Mouse (Mus musculus) adrenal gland, adult 18-20 months (tissue): Measurements from ENCODE around the gene 1700029J07Rik. TPM values are rescaled to one million over a fixed set of nuclear protein-coding genes. Genes with fewer than 3 reads are reported as not detected.

Experiments
- DNase-seq, 2 experiments: peaks; one replicate each; pipeline ENCODE4 v3.0.0; 2021 to 2022; ENCODE audit warnings: low spot score in 2 of 2
- total RNA-seq, 2 experiments: library from RNA; stranded (reverse); gene quantifications; 1 replicate in 1 of 2; 2 replicates in 1 of 2; pipeline ENCODE4 v1.2.3; 2021

1700029J07Rik gene
- total RNA-seq, 2 experiments from 2014 or later, result 2.4 to 2.7 TPM

DNA sequence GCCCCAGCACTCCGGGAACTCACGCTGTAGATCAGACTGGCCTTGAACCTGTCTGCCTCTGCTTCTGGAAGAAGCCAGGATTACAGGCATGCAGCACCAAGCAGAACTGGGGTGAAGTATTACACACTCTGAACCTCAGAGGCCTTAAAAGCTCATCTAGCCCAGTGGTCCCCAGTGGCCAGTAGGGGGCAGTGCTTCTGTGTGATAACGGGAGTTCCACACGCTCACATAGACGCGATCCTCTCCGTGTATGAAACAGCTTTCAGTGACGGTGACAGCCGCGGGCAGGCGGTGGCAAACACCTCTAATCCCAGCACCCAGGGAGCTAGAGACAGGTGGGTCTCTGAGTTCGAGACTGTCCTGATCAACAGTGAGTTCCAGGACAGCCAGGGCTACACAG lies 4.2 kb downstream of the 1700029J07Rik start:
- DNase-seq, result no peak

- no peak for DNase-seq
Observed at GRCm38 (mm10) chr8:45950622-45951021, 24.4 kb downstream of the 1700029J07Rik start.

DNA sequence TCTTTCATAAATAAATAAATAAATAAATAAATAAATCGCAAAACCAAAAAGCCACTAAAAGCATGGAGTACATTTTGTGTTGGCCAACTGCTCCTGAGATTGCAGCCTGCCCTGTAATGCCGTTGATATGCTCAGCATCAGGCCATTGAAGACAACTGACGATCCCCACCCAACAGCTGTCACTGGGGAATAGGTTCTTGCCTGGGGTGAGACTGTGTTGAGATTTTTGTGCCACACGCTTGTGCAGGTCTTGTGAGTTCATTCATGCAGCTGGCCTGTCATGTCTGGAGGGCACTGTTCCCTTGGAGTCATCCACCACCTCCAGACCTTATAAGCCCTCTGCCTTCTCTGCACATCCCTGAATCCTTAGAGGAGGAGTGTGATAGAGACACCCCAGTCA lies 28.8 kb downstream of the 1700029J07Rik start:
- DNase-seq, result no peak

GRCm38 (mm10) chr8:45936986-45937385 lies 38.1 kb downstream of the 1700029J07Rik start:
- no peak for DNase-seq

DNA sequence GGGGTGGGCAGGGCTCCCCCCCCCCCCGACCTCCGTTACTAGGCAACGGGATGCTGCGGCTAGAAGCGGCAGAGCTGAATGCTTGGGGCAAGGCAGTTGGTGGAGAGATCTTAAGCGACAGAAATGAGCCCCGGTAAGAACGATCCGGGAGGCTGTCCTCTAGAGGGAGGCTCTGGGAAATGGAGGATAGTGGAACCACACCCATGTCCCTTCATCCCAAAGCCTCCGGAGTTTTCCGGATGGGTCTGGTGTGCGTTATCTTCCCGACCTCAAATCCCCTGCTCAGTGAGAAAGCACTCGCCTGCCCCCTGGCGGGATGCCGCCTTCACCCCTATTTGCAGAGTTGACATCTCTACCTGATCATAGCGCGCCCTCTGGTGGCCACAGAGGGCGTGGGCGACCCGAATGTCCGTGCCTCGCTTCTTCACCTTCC lies 40.5 kb downstream of the 1700029J07Rik start, which contains the start of gene Ccdc110:
Ccdc110 (plus strand) TSS at position 38 of the 433 bp plus-strand sequence.
- DNase-seq, result peak; percentile 97 to 98

GRCm38 (mm10) chr8:45922116-45922515 lies 52.9 kb downstream of the 1700029J07Rik start:
- DNase-seq, result no peak

DNA sequence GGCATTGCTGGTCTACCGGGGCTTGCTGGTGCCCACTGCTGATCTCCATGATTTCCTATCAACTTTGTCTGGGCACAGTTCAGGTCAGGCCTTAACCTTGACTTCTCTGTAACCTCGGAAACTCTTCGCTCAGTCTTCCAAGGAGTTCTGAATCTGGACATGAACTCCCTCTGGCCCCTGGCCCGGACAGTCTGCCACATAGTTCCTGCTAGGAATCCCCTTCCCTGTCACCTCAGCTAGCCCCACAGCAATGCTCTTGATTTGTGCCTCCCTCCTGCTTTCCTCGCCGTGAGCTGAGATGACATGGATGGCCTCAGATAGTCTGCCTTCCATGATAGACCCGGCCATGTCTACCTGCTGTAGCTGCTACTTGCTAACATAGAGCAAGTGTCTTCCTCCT lies 54.7 kb downstream of the 1700029J07Rik start:
- no peak for DNase-seq

GRCm38 (mm10) chr8:45918891-45919290 lies 56.2 kb downstream of the 1700029J07Rik start:
- DNase-seq, result no peak

- DNase-seq, result no peak
Observed at GRCm38 (mm10) chr8:45917040-45917679, 57.9 kb downstream of the 1700029J07Rik start.

DNA sequence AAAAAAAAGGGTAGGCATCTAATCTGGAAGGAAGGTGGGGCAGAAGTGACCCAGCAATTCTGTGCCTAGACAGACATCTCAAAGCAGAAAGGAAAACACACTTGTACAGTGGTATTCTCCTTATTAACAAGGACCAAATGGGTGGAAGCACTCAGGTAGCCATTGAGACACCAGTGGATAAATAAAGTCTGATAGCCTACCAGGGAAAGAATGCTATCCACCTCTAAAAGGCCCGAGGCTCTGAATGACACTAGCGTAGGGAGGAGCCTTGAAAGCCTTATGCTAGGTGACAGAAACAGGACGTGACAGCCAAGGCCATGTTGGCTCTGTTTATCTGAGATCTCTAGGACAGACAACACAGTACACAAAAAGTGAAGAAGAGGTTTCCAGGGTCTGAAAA lies 58.6 kb downstream of the 1700029J07Rik start:
- no peak for DNase-seq

GRCm38 (mm10) chr8:45913707-45914106 lies 61.3 kb downstream of the 1700029J07Rik start:
- no peak for DNase-seq

- no peak for DNase-seq
Observed at GRCm38 (mm10) chr8:45906251-45906619, 68.8 kb downstream of the 1700029J07Rik start.

GRCm38 (mm10) chr8:45905591-45906250 lies 69.3 kb downstream of the 1700029J07Rik start:
- no peak for DNase-seq

GRCm38 (mm10) chr8:45903659-45904058 lies 71.4 kb downstream of the 1700029J07Rik start:
- DNase-seq, result no peak

Other genes with a start within 250 kb of the 1700029J07Rik start
- gene Pdlim3, start 89.8 kb downstream of the 1700029J07Rik start, total RNA-seq, result 1 to 10 TPM; 1.1 to 2.5 TPM
- gene Ccdc110, start 40.6 kb downstream of the 1700029J07Rik start, total RNA-seq, result not detected
- gene Ufsp2, start 276 bp upstream of the 1700029J07Rik start, total RNA-seq, result 10 to 100 TPM; 44.6 to 59.5 TPM
- gene Lrp2bp, start 24.1 kb upstream of the 1700029J07Rik start, total RNA-seq, result not detected
- gene Ankrd37, start 30.5 kb upstream of the 1700029J07Rik start, total RNA-seq, result 1 to 10 TPM; 1.2 to 1.5 TPM
- gene Cfap97, start 176.5 kb upstream of the 1700029J07Rik start, total RNA-seq, result 10 to 100 TPM; 12.3 to 15.4 TPM
- gene Snx25, start 176.9 kb upstream of the 1700029J07Rik start, total RNA-seq, result 10 to 100 TPM; 14.9 to 17.4 TPM
- gene Slc25a4, start 236.0 kb upstream of the 1700029J07Rik start, total RNA-seq, result 100 to 1,000 TPM; 166 to 218 TPM